Comparison of ENCODE assay signal across 7 mouse cellular contexts in the genomic region with DNA sequence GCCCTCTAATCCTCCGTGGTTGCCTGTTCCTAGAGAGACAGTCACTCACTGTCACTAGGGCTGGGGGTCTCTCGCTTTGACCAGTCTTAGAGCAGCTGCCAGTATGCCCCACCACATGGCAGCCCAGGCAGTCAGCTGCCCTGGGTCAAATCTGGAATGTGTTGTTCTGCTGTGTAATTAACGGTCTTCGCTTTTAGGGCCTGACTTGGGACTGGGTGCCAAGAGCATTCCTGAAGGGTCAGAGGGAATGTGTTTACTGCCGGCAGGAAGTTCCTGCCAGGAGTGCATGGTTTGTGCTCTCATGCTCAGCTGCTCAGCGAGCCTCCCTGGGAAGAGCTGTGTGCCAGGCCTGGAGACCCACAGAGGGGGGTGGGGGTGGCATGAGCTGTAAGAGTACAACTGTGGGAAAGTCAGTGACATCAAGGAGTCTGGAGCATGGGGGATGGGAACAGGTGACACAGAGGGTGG.
DNase-seq lines count a peak whose midpoint lies in the region; ATAC-seq lines count a peak whose summit lies in the region.

No protein-coding gene starts in this region.

- WGBS in limb, embryonic 12.5 days = 3% methylated on average over 6 of the region's 6 CpGs

- peak; percentile 88 for DNase-seq in Muller cell, postnatal 12 days (ENCODE audit: inconsistent ontology term)
- peak; percentile 20 for DNase-seq in embryo, embryonic 11 days
- DNase-seq in heart, postnatal 14 days = peak; percentile 11 to 55
- DNase-seq in skeletal muscle tissue, adult 2 months (ENCODE audit: low read depth, low spot score) = peak; percentile 51
- no peak for DNase-seq in cerebellum, postnatal 36 days

- no peaks in the 10 kb centered on the region for H3K36me3 ChIP-seq in limb, embryonic 12.5 days

- H3K27me3 ChIP-seq in limb, embryonic 12.5 days = no peaks in the 10 kb centered on the region

- peak; percentile 44; the same call in 1 of the 2 replicates for ATAC-seq in limb, embryonic 12.5 days (ENCODE audit: insufficient number of reproducible peaks, insufficient read depth, low FRiP score, low TSS enrichment, low read depth)
- ATAC-seq in monocyte, adult 5-6 weeks (replicated peaks; ENCODE audit: insufficient number of reproducible peaks, low FRiP score, low TSS enrichment, poor library complexity, severe bottlenecking) = no peak

- H3K9ac ChIP-seq in limb, embryonic 12.5 days (replicated peaks) = no peak overlapping the region

- H3K4me2 ChIP-seq in limb, embryonic 12.5 days = 0 out of 2 replicates have a peak overlapping the region, but pooled peaks have one; percentile 19

- H3K9me3 ChIP-seq in limb, embryonic 12.5 days = no peaks in the 10 kb centered on the region

- no peak overlapping the region for H3K4me3 ChIP-seq in limb, embryonic 12.5 days (replicated peaks)

- peaks cover 20% of the 10 kb centered on the region for H3K4me1 ChIP-seq in limb, embryonic 12.5 days (replicated peaks)

- intact Hi-C loops in heart, postnatal 14 days (cut with DNase I) = no loop called here

- peak overlapping the region; percentile 70 for H3K27ac ChIP-seq in limb, embryonic 12.5 days

Comparison
In these comparisons a context has a peak if more than half of its experiments do, and no peak if none do; other contexts are left out.
1. DNase-seq: peak in Muller cell, postnatal 12 days (single experiment), embryo, embryonic 11 days (single experiment), heart, postnatal 14 days (2 of 2) and skeletal muscle tissue, adult 2 months (single experiment); none in cerebellum, postnatal 36 days (0 of 2).